Mouse (Mus musculus) olfactory bulb, adult 2 months (tissue): ENCODE data around the gene Htr6. TPM values are rescaled to one million over a fixed set of nuclear protein-coding genes. Genes with fewer than 3 reads are reported as not detected.

Experiments used
- H3K27ac ChIP-seq: fragments of 200-500 bp; 2 replicates; pipeline ENCODE4 v1.5.1; 2012; ENCODE audit warnings: low read depth, low read length; ENCODE audit not compliant: insufficient read depth
- H3K4me1 ChIP-seq: fragments of 200-500 bp; 2 replicates; pipeline ENCODE4 v1.6.1; 2012; ENCODE audit warnings: low read length; ENCODE audit not compliant: control insufficient read depth, insufficient read depth
- H3K4me3 ChIP-seq: fragments of 200-500 bp; 2 replicates; pipeline ENCODE4 v1.5.1; 2012; ENCODE audit warnings: mild to moderate bottlenecking, low read depth, low read length, moderate library complexity; ENCODE audit not compliant: insufficient read depth
- CTCF ChIP-seq: fragments of 200-500 bp; IDR thresholded peaks from 2 replicates; pipeline ENCODE4 v1.5.1; 2012; ENCODE audit warnings: low read depth, mild to moderate bottlenecking, low read length, moderate library complexity; ENCODE audit not compliant: insufficient read depth
- POLR2A ChIP-seq: fragments of 200-500 bp; IDR thresholded peaks from 2 replicates; pipeline ENCODE4 v1.6.1; 2012; ENCODE audit warnings: mild to moderate bottlenecking, low read depth, low read length, moderate library complexity; ENCODE audit not compliant: insufficient read depth
- WGBS: fragments of 180-500 bp; shearing (Covaris S2); methylation state at CpG from one replicate; pipeline ENCODE4 v1.1.7; 2018; 5-methylcytosine and 5-hydroxymethylcytosine counted together
- polyA plus RNA-seq: library from polyadenylated mRNA; stranded (reverse); fragments of >200 nt; gene quantifications from 2 replicates; pipeline ENCODE4 v1.2.4, GENCODE M21; 2012; ENCODE audit warnings: low replicate concordance; ENCODE audit not compliant: missing spikeins, insufficient read depth, insufficient read length

Gene Htr6
- polyA plus RNA-seq, 1 experiment, result not detected

DNA sequence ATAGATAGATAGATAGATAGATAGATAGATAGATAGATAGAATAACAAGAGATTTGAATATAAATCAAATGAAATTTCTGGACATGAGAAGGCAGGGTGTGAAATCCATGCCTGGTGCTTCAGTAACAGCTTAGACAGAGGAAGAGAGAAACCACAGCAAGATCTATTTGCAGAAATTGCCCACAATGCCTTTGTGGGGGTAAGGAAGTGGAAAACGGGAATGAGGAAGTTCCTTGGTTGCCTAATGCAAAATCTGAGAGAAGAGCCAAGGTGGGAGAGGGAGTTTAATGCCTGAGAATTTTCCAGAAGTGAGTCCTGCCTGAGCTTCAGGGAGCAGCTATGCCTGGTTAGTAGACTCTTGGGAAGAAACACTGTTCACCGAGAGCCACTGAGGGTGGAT lies 31.8 kb downstream of the Htr6 start:
- WGBS, result 88% methylated on average over 2 of the region's 2 CpGs
- peaks cover 7% of the 10 kb centered on the region; the same call in 1 of the 2 replicates for H3K4me1 ChIP-seq
- no peak for TF ChIP-seq POLR2A
- TF ChIP-seq CTCF, result no peak
- H3K4me3 ChIP-seq, result no peak overlapping the region
- no peak overlapping the region for H3K27ac ChIP-seq

DNA sequence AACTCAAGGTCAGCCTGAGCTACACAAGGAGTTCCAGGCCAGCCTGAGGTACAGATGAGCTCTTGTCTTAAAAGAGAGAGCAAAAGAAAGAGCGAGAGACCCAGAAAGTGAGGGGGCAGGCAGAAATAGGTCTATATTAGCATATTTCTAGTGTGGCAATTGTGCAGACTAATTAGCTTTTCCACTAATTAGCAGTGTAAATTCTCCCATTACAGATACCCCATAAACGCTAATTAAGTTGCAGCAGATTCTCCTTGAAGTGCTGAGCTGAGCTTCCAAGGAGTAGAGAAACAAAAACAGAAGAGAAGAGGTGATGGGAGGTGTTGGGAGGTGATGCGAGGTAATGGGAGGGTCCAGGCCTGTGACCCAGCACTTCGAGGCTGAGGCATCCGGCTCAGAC lies 32.8 kb downstream of the Htr6 start:
- WGBS, result 25% methylated on average over 5 of the region's 5 CpGs
- H3K27ac ChIP-seq, result no peak overlapping the region
- no peak overlapping the region for H3K4me3 ChIP-seq
- TF ChIP-seq CTCF, result no peak
- TF ChIP-seq POLR2A, result no peak
- H3K4me1 ChIP-seq, result peaks cover 16% of the 10 kb centered on the region; the same call in 1 of the 2 replicates

DNA sequence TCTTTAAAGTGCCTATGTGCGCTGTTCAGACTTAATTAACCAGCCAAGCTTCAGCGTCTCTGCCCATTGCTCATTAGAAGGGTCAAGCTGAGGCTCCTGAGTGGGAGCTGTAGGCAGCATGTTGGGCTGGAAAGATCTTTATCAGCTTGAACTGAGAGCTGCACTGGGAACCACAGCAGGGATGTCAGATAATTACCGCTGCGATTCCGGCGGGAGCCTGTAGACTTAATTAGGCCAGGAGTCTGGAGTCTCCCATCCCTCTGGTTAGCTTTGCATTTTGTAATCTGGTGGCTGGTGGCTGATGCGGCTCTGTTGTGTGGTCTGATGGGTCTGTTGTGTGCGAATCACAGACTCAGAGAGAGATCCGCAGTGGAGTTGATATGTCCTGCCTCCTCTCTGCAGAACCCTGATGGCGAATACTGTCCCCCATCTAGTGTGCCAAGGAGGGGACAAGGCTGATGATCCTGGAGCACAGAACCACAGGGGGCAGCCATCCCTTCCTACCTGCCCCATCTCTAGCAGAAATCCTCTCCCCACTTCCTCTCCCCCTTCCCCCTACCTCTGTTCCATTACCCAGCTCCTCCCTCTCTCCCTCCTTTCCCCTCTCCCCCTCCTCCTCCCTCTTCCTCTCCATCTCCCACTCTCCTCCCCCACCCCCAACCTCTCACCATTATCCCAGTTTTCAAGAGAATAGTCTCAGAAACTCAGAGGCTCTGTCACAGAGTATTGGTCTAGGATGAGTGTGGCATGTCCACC lies 35.1 kb downstream of the Htr6 start:
- Histone ChIP-seq H3K27ac (no peak overlapping the region), H3K4me3 (no peak overlapping the region), H3K4me1 (peaks cover 16% of the 10 kb centered on the region; the same call in 1 of the 2 replicates)
- no peak for TF ChIP-seq CTCF
- TF ChIP-seq POLR2A, result no peak
- WGBS, result 14% methylated on average over 10 of the region's 10 CpGs

DNA sequence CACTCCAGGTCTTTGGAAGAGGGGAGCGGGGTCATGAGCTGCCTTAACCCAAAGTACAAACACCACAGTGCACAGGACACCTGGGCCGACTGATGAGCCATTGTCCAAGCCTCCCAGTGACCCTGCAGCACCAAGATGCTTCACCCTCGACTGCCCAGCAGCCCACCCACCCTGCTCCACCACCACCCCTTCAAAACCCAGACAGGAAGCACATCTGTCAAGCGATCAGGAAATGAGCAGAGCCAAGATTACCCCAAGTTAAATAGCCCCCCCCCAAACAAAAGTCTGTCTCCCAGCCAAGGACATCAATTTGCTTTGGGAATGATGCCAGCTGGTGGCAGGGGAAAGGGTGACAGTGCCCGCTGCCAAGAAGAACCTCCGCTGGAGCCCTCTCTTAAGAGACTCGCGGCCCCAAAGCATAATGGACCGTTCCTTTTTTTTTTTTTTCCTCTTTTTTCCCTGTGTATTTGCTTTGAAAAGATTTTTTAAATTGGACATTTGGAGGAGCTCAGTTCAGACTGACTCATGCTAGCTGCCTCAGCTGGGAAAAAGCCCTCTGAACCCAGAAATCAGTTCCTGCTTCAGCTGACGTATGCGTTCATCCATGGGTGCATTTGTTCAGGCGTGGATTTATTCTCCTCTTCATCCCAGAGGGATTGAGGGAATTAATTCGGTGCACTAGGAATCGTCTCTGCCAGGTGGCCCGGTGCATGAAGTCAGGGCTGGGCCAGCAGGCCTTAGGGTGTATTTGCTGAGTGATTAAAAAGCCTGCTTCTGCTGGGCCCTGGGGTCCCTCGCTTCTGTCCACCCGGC lies 37.4 kb downstream of the Htr6 start:
- Histone ChIP-seq H3K27ac (no peak overlapping the region), H3K4me1 (peaks cover 20% of the 10 kb centered on the region), H3K4me3 (no peak overlapping the region)
- no peak for TF ChIP-seq CTCF
- no peak for TF ChIP-seq POLR2A
- WGBS, result 16% methylated on average over 17 of the region's 17 CpGs

DNA sequence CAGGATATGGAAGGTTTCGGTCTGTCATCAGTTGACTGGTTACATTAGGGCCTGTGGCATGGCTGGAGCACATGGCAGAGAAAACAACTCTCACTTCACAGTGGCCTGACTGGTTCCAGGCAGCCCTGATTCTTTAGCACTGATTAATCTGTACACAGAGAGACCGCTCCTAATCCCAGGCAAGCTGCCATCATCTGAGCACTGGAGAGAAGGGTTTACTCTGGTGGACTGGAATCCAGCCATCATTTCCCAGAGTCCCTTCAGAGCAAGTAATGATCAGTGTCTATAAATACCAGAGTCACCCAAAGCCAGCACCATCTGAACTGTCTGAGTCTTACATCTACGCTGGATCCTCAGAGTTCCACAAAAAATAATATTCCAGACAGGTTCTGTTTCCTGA lies 39.6 kb downstream of the Htr6 start:
- WGBS, result 83% methylated on average over 3 of the region's 3 CpGs
- TF ChIP-seq CTCF (no peak), POLR2A (no peak)
- no peak overlapping the region for H3K4me3 ChIP-seq
- H3K27ac ChIP-seq, result no peak overlapping the region
- peaks cover 20% of the 10 kb centered on the region for H3K4me1 ChIP-seq

DNA sequence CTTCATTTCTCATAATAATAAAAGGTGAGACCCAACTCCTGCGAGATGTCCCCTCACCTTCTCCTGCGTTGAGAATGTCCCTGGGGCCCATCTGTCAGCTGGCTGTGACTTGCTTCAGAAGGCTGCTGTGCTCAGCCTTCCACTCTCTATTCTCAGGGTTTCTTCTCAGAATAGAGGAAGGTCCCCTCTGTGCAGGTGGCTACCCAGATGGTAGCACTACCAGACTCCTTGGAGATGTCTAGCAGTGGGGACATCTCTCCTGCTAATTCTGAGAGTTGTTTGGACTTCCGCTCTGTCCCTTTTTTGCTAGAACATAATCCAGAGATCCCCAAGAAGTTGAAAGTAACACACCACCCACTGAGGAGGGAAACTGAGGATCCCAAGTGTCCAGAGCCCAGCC lies 40.4 kb downstream of the Htr6 start:
- 100% methylated on average over 3 of the region's 3 CpGs for WGBS
- TF ChIP-seq CTCF (no peak), POLR2A (no peak)

DNA sequence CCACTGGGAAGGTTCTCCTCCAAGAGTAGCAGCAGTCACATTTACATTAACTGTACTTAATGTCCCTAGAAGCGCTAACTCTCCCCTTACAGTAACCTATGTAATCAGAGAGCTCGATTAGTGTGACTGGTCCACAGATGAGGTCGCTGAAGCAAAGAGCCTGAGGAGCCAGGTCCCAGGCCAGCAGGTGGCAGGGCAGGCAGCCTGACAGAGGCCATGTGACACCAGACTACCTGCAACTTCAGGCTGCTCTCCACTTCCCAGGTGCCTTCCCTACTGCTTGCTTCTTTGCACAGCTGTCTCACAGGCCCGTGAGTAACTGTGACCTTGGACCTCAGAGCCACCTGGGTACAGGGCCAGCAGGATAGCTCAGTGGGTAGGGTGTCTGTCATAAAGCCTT lies 40.8 kb downstream of the Htr6 start:
- Histone ChIP-seq H3K27ac (no peak overlapping the region), H3K4me1 (peaks cover 15% of the 10 kb centered on the region), H3K4me3 (no peak overlapping the region)
- WGBS, result 76% methylated on average over 4 of the region's 4 CpGs
- no peak for TF ChIP-seq CTCF
- no peak for TF ChIP-seq POLR2A

More for the DNA sequence above, 40.4 kb downstream of the Htr6 start:
- Histone ChIP-seq H3K27ac (no peak overlapping the region), H3K4me1 (peaks cover 15% of the 10 kb centered on the region), H3K4me3 (no peak overlapping the region)

DNA sequence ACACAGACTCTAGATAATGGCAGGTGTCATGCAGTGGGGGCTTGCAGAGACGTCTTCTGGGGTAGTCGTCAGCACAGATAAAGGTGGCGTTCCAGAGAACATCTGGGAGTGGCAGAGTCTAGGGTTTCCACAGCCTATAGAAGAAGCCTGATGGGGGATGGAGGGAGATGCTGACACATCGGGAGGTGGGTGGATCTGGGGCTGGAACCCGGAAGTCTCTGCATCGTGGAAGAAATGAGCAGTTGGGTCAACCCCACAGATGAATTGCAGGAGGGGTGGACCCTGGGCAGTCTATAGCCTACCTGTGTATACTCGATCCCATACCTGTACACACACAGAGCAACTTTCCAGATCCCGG lies 41.4 kb downstream of the Htr6 start:
- peaks cover 15% of the 10 kb centered on the region for H3K4me1 ChIP-seq
- TF ChIP-seq POLR2A (no peak), CTCF (no peak)

More for the DNA sequence above, 41.4 kb downstream of the Htr6 start:
- Histone ChIP-seq H3K4me3 (no peak overlapping the region), H3K27ac (no peak overlapping the region)
- 75% methylated on average over 8 of the region's 8 CpGs for WGBS
